Mouse (Mus musculus) thymus, postnatal 25 days (tissue): ENCODE measurements around the gene Pik3cg.

Experiments
- DNase-seq: peaks from one replicate; pipeline ENCODE4 v3.0.0; 2022

Pik3cg gene

GRCm38 (mm10) chr12:32201070-32201585 lies 7.3 kb downstream of the Pik3cg start:
- DNase-seq, result no peak

GRCm38 (mm10) chr12:32200387-32201069 lies 7.9 kb downstream of the Pik3cg start:
- DNase-seq, result no peak

- no peak for DNase-seq
These were observed 9.0 kb downstream of the Pik3cg start for GRCm38 (mm10) chr12:32199422-32199821.

- no peak for DNase-seq
These were observed 10.4 kb downstream of the Pik3cg start for GRCm38 (mm10) chr12:32198025-32198424.

- no peak for DNase-seq
These were observed 13.5 kb downstream of the Pik3cg start for GRCm38 (mm10) chr12:32195000-32195399.

GRCm38 (mm10) chr12:32194358-32194757 lies 14.1 kb downstream of the Pik3cg start:
- DNase-seq, result no peak

- DNase-seq, result no peak
These were observed 17.5 kb downstream of the Pik3cg start for GRCm38 (mm10) chr12:32190927-32191326.

- no peak for DNase-seq
These were observed 20.7 kb downstream of the Pik3cg start for GRCm38 (mm10) chr12:32187668-32188236.

- DNase-seq, result no peak
These were observed 21.7 kb downstream of the Pik3cg start for GRCm38 (mm10) chr12:32186627-32187255.

- DNase-seq, result no peak
These were observed 23.6 kb downstream of the Pik3cg start for GRCm38 (mm10) chr12:32184874-32185273.

GRCm38 (mm10) chr12:32183584-32183983 lies 24.9 kb downstream of the Pik3cg start:
- DNase-seq, result no peak

- DNase-seq, result no peak
These were observed 25.6 kb downstream of the Pik3cg start for GRCm38 (mm10) chr12:32182632-32183419.

- DNase-seq, result no peak
These were observed 26.6 kb downstream of the Pik3cg start for GRCm38 (mm10) chr12:32181885-32182284.

GRCm38 (mm10) chr12:32174437-32174836 lies 34.0 kb downstream of the Pik3cg start:
- no peak for DNase-seq

GRCm38 (mm10) chr12:32172826-32173225 lies 35.6 kb downstream of the Pik3cg start:
- no peak for DNase-seq

GRCm38 (mm10) chr12:32169164-32169563 lies 39.3 kb downstream of the Pik3cg start:
- DNase-seq, result no peak

- peak; percentile 71 for DNase-seq
These were observed 39.7 kb downstream of the Pik3cg start for GRCm38 (mm10) chr12:32168751-32169150.

- no peak for DNase-seq
These were observed 44.8 kb downstream of the Pik3cg start for GRCm38 (mm10) chr12:32163706-32164105.

- DNase-seq, result no peak
These were observed 49.7 kb downstream of the Pik3cg start for GRCm38 (mm10) chr12:32158757-32159156.

- no peak for DNase-seq
These were observed 61.9 kb downstream of the Pik3cg start for GRCm38 (mm10) chr12:32146606-32147005.

GRCm38 (mm10) chr12:32145651-32146050 lies 62.8 kb downstream of the Pik3cg start:
- no peak for DNase-seq

- peak; percentile 88 for DNase-seq
These were observed 63.9 kb downstream of the Pik3cg start for GRCm38 (mm10) chr12:32144513-32144912.

GRCm38 (mm10) chr12:32143782-32144181 lies 64.7 kb downstream of the Pik3cg start:
- DNase-seq, result no peak
